Comparison of ENCODE assay signal across 20 mouse cellular contexts in the genomic region with DNA sequence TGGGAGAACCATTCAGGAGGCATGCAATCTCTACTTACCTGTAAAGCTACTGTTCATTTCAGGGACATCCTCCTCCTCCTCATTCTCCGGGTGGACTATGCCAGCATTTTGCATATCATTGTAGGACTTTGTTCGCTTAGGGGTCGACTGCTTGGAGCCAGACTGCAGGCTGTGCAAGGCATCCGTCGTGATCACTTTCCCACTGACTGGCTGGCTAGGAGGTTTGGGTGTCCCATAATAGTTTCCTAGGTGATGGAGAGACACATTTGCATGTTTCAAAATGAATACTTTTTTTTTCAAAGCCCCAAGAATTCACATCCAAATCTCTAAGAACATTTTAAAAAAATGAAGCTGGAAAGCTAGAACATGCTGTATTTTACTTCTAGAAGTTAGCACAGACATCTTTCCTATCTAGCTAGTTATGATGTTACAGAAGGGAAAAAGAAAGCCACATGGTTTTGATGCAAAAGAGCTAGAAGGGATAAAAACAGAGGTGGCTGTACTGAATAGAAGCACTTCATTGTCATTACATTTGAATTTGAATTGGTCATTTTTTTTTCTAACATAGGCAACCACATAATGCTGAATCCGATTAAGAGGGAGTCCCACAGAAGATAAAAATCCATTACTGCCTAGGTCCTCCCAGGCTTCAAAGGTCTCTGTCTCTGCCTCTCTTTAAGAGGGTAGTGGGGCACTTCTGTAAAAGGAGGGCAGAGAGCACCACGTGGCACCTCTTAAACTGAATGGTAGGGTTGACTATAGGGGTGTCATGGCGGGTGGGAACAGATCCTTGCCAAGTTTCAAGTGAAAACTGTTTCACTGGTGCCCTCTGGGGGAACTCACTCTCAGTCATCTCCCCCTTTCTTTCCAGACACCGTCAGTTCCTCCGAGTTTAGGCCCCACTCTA.
DNase-seq lines count a peak whose midpoint lies in the region; ATAC-seq lines count a peak whose summit lies in the region.
"Had no signal": no experiment of that assay in that cellular context is flagged by ENCODE, and none has a peak within 500 bp of the region (broad histone marks: within the 10 kb centered on the region; RNA-seq: fewer than 3 reads in every experiment).

No protein-coding gene starts in this region.

- no peaks in the 10 kb centered on the region for H3K9me3 ChIP-seq in forebrain, embryonic 11.5 days (ENCODE audit: control insufficient read depth, low read length)
- H3K9me3 ChIP-seq in forebrain, embryonic 10.5 days = no peaks in the 10 kb centered on the region
- no peaks in the 10 kb centered on the region for H3K9me3 ChIP-seq in forebrain, embryonic 13.5 days (replicated peaks)
- H3K9me3 ChIP-seq in hindbrain, embryonic 14.5 days (ENCODE audit: control insufficient read depth, low read length) = no peaks in the 10 kb centered on the region
- H3K9me3 ChIP-seq in midbrain, embryonic 15.5 days = no peaks in the 10 kb centered on the region
- H3K9me3 ChIP-seq in liver, embryonic 12.5 days (replicated peaks) = no peaks in the 10 kb centered on the region
- no peaks in the 10 kb centered on the region for H3K9me3 ChIP-seq in kidney, embryonic 15.5 days (replicated peaks)
- H3K9me3 ChIP-seq: heart, embryonic 10.5 days; limb, embryonic 10.5 days had no signal

- no peaks in the 10 kb centered on the region for H3K27me3 ChIP-seq in forebrain, embryonic 11.5 days (ENCODE audit: control insufficient read depth, insufficient read depth, low read length)
- H3K27me3 ChIP-seq in forebrain, embryonic 10.5 days (ENCODE audit: poor library complexity, severe bottlenecking) = no peaks in the 10 kb centered on the region
- no peaks in the 10 kb centered on the region for H3K27me3 ChIP-seq in forebrain, embryonic 13.5 days
- no peaks in the 10 kb centered on the region for H3K27me3 ChIP-seq in hindbrain, embryonic 14.5 days (ENCODE audit: control insufficient read depth, insufficient read depth, low read length)
- no peaks in the 10 kb centered on the region for H3K27me3 ChIP-seq in midbrain, embryonic 15.5 days (replicated peaks)
- H3K27me3 ChIP-seq in liver, embryonic 12.5 days (replicated peaks) = no peaks in the 10 kb centered on the region
- H3K27me3 ChIP-seq in kidney, embryonic 15.5 days = no peaks in the 10 kb centered on the region
- H3K27me3 ChIP-seq: CH12.LX; megakaryocyte, embryonic 14.5 days had no signal

- peak; percentile 67 for ATAC-seq in forebrain, embryonic 11.5 days (replicated peaks; ENCODE audit: low FRiP score)
- peak; percentile 87 for ATAC-seq in forebrain, embryonic 13.5 days
- peak; percentile 82 for ATAC-seq in hindbrain, embryonic 14.5 days (ENCODE audit: low FRiP score)
- peak; percentile 90 for ATAC-seq in midbrain, embryonic 15.5 days (replicated peaks)
- no peak for ATAC-seq in liver, embryonic 12.5 days
- ATAC-seq in kidney, embryonic 15.5 days (replicated peaks; ENCODE audit: low FRiP score) = no peak
- ATAC-seq: intestine, embryonic 16.5 days; lung, postnatal 0 days had no signal

- DNase-seq in forebrain, embryonic 11.5 days (ENCODE audit: low spot score) = no peak
- no peak for DNase-seq in forebrain, embryonic 10.5 days (ENCODE audit: extremely low spot score, low spot score)
- DNase-seq in hindbrain, embryonic 14.5 days (ENCODE audit: low spot score) = no peak
- DNase-seq in cerebellum, postnatal 10 days = no peak
- DNase-seq: adrenal gland, postnatal 25 days; cerebellum, postnatal 25 days; gastrocnemius, postnatal 36 days; kidney, postnatal 14 days had no signal

- H3K4me2 ChIP-seq in forebrain, embryonic 11.5 days (ENCODE audit: low read depth, low read length, severe bottlenecking) = no peak overlapping the region
- peak overlapping the region; percentile 29 for H3K4me2 ChIP-seq in forebrain, embryonic 13.5 days
- no peak overlapping the region for H3K4me2 ChIP-seq in hindbrain, embryonic 14.5 days (replicated peaks)
- no peak overlapping the region for H3K4me2 ChIP-seq in midbrain, embryonic 15.5 days
- H3K4me2 ChIP-seq in liver, embryonic 12.5 days = no peak overlapping the region
- H3K4me2 ChIP-seq in kidney, embryonic 15.5 days = no peak overlapping the region

- no peak overlapping the region for H3K9ac ChIP-seq in forebrain, embryonic 11.5 days (ENCODE audit: low read length)
- no peak overlapping the region for H3K9ac ChIP-seq in forebrain, embryonic 13.5 days
- H3K9ac ChIP-seq in hindbrain, embryonic 14.5 days = no peak overlapping the region
- no peak overlapping the region for H3K9ac ChIP-seq in midbrain, embryonic 15.5 days
- H3K9ac ChIP-seq in liver, embryonic 12.5 days = no peak overlapping the region
- H3K9ac ChIP-seq in kidney, embryonic 15.5 days = no peak overlapping the region
- H3K9ac ChIP-seq: liver, embryonic 14.5 days had no signal

- H3K4me1 ChIP-seq in forebrain, embryonic 11.5 days (replicated peaks; ENCODE audit: control insufficient read depth, insufficient read depth, low read length) = 0 out of 2 replicates have a peak, but pooled peaks cover 2% of the 10 kb centered on the region
- peaks cover 9% of the 10 kb centered on the region for H3K4me1 ChIP-seq in forebrain, embryonic 10.5 days
- H3K4me1 ChIP-seq in forebrain, embryonic 13.5 days = peaks cover 23% of the 10 kb centered on the region
- H3K4me1 ChIP-seq in hindbrain, embryonic 14.5 days (replicated peaks; ENCODE audit: control insufficient read depth, insufficient read depth, low read length) = peaks cover 6% of the 10 kb centered on the region; the same call in 1 of the 2 replicates
- H3K4me1 ChIP-seq in midbrain, embryonic 15.5 days = peaks cover 3% of the 10 kb centered on the region; the same call in 1 of the 2 replicates
- H3K4me1 ChIP-seq in liver, embryonic 12.5 days = no peaks in the 10 kb centered on the region
- H3K4me1 ChIP-seq in kidney, embryonic 15.5 days = no peaks in the 10 kb centered on the region
- H3K4me1 ChIP-seq: heart, embryonic 10.5 days; limb, embryonic 10.5 days; megakaryocyte, embryonic 14.5 days had no signal

- no peaks in the 10 kb centered on the region for H3K36me3 ChIP-seq in forebrain, embryonic 11.5 days (ENCODE audit: control insufficient read depth, insufficient read depth, low read length)
- H3K36me3 ChIP-seq in forebrain, embryonic 10.5 days (replicated peaks) = peaks cover 6% of the 10 kb centered on the region
- H3K36me3 ChIP-seq in forebrain, embryonic 13.5 days (ENCODE audit: poor library complexity, severe bottlenecking) = peaks cover 4% of the 10 kb centered on the region; the same call in 1 of the 2 replicates
- no peaks in the 10 kb centered on the region for H3K36me3 ChIP-seq in hindbrain, embryonic 14.5 days (replicated peaks; ENCODE audit: control insufficient read depth, insufficient read depth)
- H3K36me3 ChIP-seq in midbrain, embryonic 15.5 days (replicated peaks) = no peaks in the 10 kb centered on the region
- no peaks in the 10 kb centered on the region for H3K36me3 ChIP-seq in liver, embryonic 12.5 days
- no peaks in the 10 kb centered on the region for H3K36me3 ChIP-seq in kidney, embryonic 15.5 days
- H3K36me3 ChIP-seq: heart, embryonic 10.5 days; limb, embryonic 10.5 days had no signal

- H3K4me3 ChIP-seq in forebrain, embryonic 11.5 days (ENCODE audit: low read depth, low read length) = no peak overlapping the region
- no peak overlapping the region for H3K4me3 ChIP-seq in forebrain, embryonic 10.5 days
- peak overlapping the region; percentile 14; the same call in 1 of the 2 replicates for H3K4me3 ChIP-seq in forebrain, embryonic 13.5 days
- H3K4me3 ChIP-seq in hindbrain, embryonic 14.5 days (replicated peaks; ENCODE audit: low read length) = no peak overlapping the region
- H3K4me3 ChIP-seq in midbrain, embryonic 15.5 days = no peak overlapping the region
- no peak overlapping the region for H3K4me3 ChIP-seq in liver, embryonic 12.5 days
- no peak overlapping the region for H3K4me3 ChIP-seq in kidney, embryonic 15.5 days (replicated peaks)
- H3K4me3 ChIP-seq: heart, embryonic 10.5 days; limb, embryonic 10.5 days; megakaryocyte, embryonic 14.5 days had no signal

- peak overlapping the region; percentile 26; the same call in 1 of the 2 replicates for H3K27ac ChIP-seq in forebrain, embryonic 11.5 days (ENCODE audit: low read depth, low read length)
- no peak overlapping the region; the same call in 1 of the 2 replicates for H3K27ac ChIP-seq in forebrain, embryonic 10.5 days
- peak overlapping the region; percentile 59 for H3K27ac ChIP-seq in forebrain, embryonic 13.5 days
- no peak overlapping the region for H3K27ac ChIP-seq in hindbrain, embryonic 14.5 days
- no peak overlapping the region for H3K27ac ChIP-seq in midbrain, embryonic 15.5 days
- no peak overlapping the region for H3K27ac ChIP-seq in liver, embryonic 12.5 days
- no peak overlapping the region for H3K27ac ChIP-seq in kidney, embryonic 15.5 days
- H3K27ac ChIP-seq: heart, embryonic 10.5 days; limb, embryonic 10.5 days; liver, embryonic 14.5 days; stomach, postnatal 0 days had no signal

- WGBS in forebrain, embryonic 11.5 days = 46% methylated on average over 10 of the region's 10 CpGs
- whole genome bisulfite sequencing in forebrain, embryonic 10.5 days = 79% methylated on average over 10 of the region's 10 CpGs
- WGBS in forebrain, embryonic 13.5 days = 28% methylated on average over 10 of the region's 10 CpGs
- 18% methylated on average over 10 of the region's 10 CpGs for WGBS in hindbrain, embryonic 14.5 days
- WGBS in midbrain, embryonic 15.5 days = 13% methylated on average over 10 of the region's 10 CpGs
- 66% methylated on average over 10 of the region's 10 CpGs for WGBS in liver, embryonic 12.5 days (ENCODE audit: insufficient replicate concordance)
- WGBS in kidney, embryonic 15.5 days = 81% methylated on average over 10 of the region's 10 CpGs

Comparison
In these comparisons a context has a peak if more than half of its experiments do, and no peak if none do; other contexts are left out.
1. H3K27ac ChIP-seq: peak in forebrain, embryonic 11.5 days (single experiment) and forebrain, embryonic 13.5 days (single experiment); none in forebrain, embryonic 10.5 days (single experiment), hindbrain, embryonic 14.5 days (single experiment), midbrain, embryonic 15.5 days (single experiment), liver, embryonic 12.5 days (single experiment) and kidney, embryonic 15.5 days (single experiment).
2. ATAC-seq: peak in forebrain, embryonic 11.5 days (single experiment), forebrain, embryonic 13.5 days (single experiment), hindbrain, embryonic 14.5 days (single experiment) and midbrain, embryonic 15.5 days (single experiment); none in liver, embryonic 12.5 days (single experiment) and kidney, embryonic 15.5 days (single experiment).